Mouse (Mus musculus): ENCODE data around the gene Snhg11.

DNA sequence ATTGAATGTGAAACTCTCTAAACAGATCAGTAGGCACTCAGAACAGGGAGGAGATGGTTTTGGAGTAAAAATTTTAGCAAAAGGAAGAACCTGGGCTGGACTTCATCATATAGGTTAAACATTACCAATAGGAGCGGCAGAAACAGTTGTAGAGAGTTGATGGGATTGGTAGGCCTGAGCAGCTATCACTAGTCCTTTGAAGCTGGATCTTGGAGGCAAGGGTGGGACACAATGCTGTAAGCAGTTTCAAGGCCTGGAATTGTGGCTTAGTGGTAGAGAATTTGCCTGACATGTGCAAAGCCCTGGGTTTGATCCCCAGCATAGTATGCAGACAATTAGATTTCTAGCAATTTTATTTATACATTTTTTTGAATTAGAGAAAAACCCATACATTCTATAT lies 43.2 kb downstream of the Snhg11 start:
- TF ChIP-seq CTCF (IDR thresholded peaks at IDR 0.05) (no peak), POLR2A (IDR thresholded peaks at IDR 0.05; ENCODE audit: insufficient read depth, low read depth, low read length) (no peak)
